10 mouse cellular contexts compared by ENCODE assay signal in the genomic region with DNA sequence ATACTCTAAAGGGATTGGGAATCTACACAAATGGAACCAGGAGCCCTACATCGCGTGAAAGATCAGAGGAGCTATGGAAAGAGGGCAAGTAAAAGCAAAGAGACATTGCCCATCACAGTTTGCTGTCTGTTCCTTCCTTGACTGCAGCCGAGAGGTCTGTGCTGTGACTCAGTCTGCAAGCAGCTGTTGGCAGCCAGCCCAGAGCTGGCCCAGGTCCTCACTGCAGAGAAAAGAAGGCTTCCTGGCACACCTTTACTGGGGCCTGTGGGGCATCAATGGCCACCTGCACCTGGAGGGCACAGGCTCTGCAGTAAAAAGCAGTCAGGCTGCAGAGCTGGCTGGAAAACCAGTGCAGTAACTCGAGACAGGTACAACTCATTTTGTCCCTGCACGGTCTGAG.
DNase-seq lines count a peak whose midpoint lies in the region; ATAC-seq lines count a peak whose summit lies in the region.
"Had no signal": no experiment of that assay in that cellular context is flagged by ENCODE, and none has a peak within 500 bp of the region (broad histone marks: within the 10 kb centered on the region; RNA-seq: fewer than 3 reads in every experiment).

No protein-coding gene starts in this region.

- no peak overlapping the region for H3K4me2 ChIP-seq in kidney, embryonic 16.5 days (replicated peaks; ENCODE audit: low read depth, low read length)
- H3K4me2 ChIP-seq in neural tube, embryonic 15.5 days: no peak overlapping the region
- H3K4me2 ChIP-seq: heart, embryonic 13.5 days had no signal

- no peaks in the 10 kb centered on the region for H3K36me3 ChIP-seq in kidney, embryonic 16.5 days (ENCODE audit: insufficient read depth, low read length)
- H3K36me3 ChIP-seq in neural tube, embryonic 15.5 days: no peaks in the 10 kb centered on the region
- H3K36me3 ChIP-seq: heart, embryonic 13.5 days had no signal

- H3K9me3 ChIP-seq in kidney, embryonic 16.5 days (ENCODE audit: low read length): no peaks in the 10 kb centered on the region
- H3K9me3 ChIP-seq in neural tube, embryonic 15.5 days (replicated peaks): no peaks in the 10 kb centered on the region
- H3K9me3 ChIP-seq: heart, embryonic 13.5 days had no signal

- no peaks in the 10 kb centered on the region for H3K27me3 ChIP-seq in kidney, embryonic 16.5 days (ENCODE audit: insufficient read depth, low read length)
- H3K27me3 ChIP-seq in neural tube, embryonic 15.5 days (replicated peaks): no peaks in the 10 kb centered on the region
- H3K27me3 ChIP-seq: heart, embryonic 13.5 days had no signal

- WGBS in kidney, embryonic 16.5 days: 67% methylated on average over 5 of the region's 5 CpGs
- 73% methylated on average over 5 of the region's 5 CpGs for WGBS in neural tube, embryonic 15.5 days

- H3K4me3 ChIP-seq in kidney, embryonic 16.5 days (ENCODE audit: low read length): no peak overlapping the region
- H3K4me3 ChIP-seq in neural tube, embryonic 15.5 days (replicated peaks): no peak overlapping the region
- H3K4me3 ChIP-seq: heart, embryonic 13.5 days had no signal

- 0 out of 2 replicates have a peak, but pooled peaks have one; percentile 49 for ATAC-seq in kidney, embryonic 16.5 days (ENCODE audit: low FRiP score, low TSS enrichment)
- ATAC-seq in neural tube, embryonic 15.5 days (ENCODE audit: low FRiP score): no peak

- no peaks in the 10 kb centered on the region for H3K4me1 ChIP-seq in kidney, embryonic 16.5 days (ENCODE audit: insufficient read depth, low read length)
- H3K4me1 ChIP-seq in neural tube, embryonic 15.5 days: no peaks in the 10 kb centered on the region

- H3K27ac ChIP-seq in kidney, embryonic 16.5 days (ENCODE audit: low read length): no peak overlapping the region
- no peak overlapping the region for H3K27ac ChIP-seq in neural tube, embryonic 15.5 days (replicated peaks)
- H3K27ac ChIP-seq: heart, embryonic 13.5 days; macrophage had no signal

- no peak overlapping the region for H3K9ac ChIP-seq in kidney, embryonic 16.5 days (replicated peaks; ENCODE audit: low read length)
- no peak overlapping the region for H3K9ac ChIP-seq in neural tube, embryonic 15.5 days (replicated peaks)
- H3K9ac ChIP-seq: heart, embryonic 13.5 days had no signal

- peak; percentile 28 for DNase-seq in ovary, adult 18-20 months (ENCODE audit: low spot score)
- no peak for DNase-seq in ovary, postnatal 10 days (ENCODE audit: low spot score)
- peak; percentile 94 to 96 for DNase-seq in cerebellum, postnatal 10 days
- DNase-seq in right cerebral cortex, adult 18-20 months: peak; percentile 59
- no peak for DNase-seq in spleen, postnatal 36 days (ENCODE audit: low spot score in 2 of 2)
- DNase-seq in layer of hippocampus, adult 8-10 months (ENCODE audit: low spot score in 2 of 2): no peak

Comparison
In these comparisons a context has a peak if more than half of its experiments do, and no peak if none do; other contexts are left out.
1. DNase-seq: peak in ovary, adult 18-20 months (single experiment), cerebellum, postnatal 10 days (2 of 2) and right cerebral cortex, adult 18-20 months (single experiment); none in ovary, postnatal 10 days (single experiment), spleen, postnatal 36 days (0 of 2) and layer of hippocampus, adult 8-10 months (0 of 2).